Mouse (Mus musculus) left cerebral cortex, adult 2 months (tissue): ENCODE measurements at regions not wholly inside any gene's neighbourhood (a gene's known extent, or its start where the extent isn't known, plus 50 kb on each side); places are given as distances from the start of the nearest gene placed in this dataset.

Experiments used
- DNase-seq, 2 experiments: peaks; one replicate each; pipeline ENCODE4 v3.0.0; 2021 to 2022; ENCODE audit warnings: low spot score in 2 of 2, mixed read lengths in 1 of 2; ENCODE audit errors: extremely low spot score in 1 of 2
- H3K27ac ChIP-seq: fragments of 200-600 bp; 2 replicates; pipeline ENCODE4 v1.8.1; 2022
- H3K4me3 ChIP-seq: fragments of 200-600 bp; 2 replicates; pipeline ENCODE4 v1.8.1; 2022
- CTCF ChIP-seq: fragments of 200-600 bp; IDR thresholded peaks from 2 replicates; pipeline ENCODE4 v1.8.1; 2022; ENCODE audit warnings: antibody characterized with exemption, mild to moderate bottlenecking, moderate library complexity
- intact Hi-C: fragments of 180-260 bp; cut with DNase I; formaldehyde crosslinking; loops from one replicate; pipeline ENCODE4 v1.15.1; 2025

DNA sequence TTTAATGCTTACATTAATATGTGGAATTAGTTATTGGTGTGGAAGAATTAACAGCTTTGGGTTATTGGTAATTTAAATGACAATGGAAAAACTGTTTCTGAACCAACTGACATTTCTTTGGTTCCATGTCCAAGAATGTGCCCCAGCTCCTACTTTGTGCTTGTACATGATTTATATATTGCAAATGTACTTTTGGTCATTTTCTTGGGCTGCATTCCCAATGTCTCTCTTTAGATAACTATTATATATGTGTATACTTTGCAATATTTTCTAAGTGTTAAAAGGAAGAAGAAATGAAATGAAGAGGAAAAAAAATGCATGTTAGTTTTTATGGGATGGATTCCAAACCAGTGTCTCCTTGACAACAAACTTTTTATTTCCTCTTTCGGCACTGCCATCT, 297.4 kb downstream of the Kcnj2 start:
- DNase-seq = no peak
- H3K4me3 ChIP-seq = no peak overlapping the region
- H3K27ac ChIP-seq = no peak overlapping the region
- TF ChIP-seq CTCF = no peak
- intact Hi-C loops = no loop called here

DNA sequence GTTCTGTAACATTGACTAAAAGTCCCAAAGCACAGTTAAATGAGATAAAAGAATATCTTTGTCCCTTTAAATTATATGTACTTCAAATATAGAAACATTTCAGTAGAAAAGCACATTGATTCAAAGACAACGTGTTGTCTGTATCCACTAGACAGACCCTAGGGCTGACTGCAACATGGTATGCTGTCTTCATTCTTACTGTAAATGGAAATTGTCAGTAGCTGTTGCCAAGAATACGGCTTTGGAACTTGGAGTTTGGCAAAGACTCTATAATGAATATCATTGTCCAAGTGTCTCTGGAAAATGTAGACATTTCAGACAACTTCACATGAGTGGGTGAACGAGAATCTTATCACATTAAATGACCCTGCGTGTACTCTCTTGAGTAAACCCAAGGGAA, 311.2 kb downstream of the Kcnj2 start:
- intact Hi-C loops = no loop called here
- Histone ChIP-seq H3K27ac (no peak overlapping the region), H3K4me3 (no peak overlapping the region)
- no peak for TF ChIP-seq CTCF
- no peak for DNase-seq

DNA sequence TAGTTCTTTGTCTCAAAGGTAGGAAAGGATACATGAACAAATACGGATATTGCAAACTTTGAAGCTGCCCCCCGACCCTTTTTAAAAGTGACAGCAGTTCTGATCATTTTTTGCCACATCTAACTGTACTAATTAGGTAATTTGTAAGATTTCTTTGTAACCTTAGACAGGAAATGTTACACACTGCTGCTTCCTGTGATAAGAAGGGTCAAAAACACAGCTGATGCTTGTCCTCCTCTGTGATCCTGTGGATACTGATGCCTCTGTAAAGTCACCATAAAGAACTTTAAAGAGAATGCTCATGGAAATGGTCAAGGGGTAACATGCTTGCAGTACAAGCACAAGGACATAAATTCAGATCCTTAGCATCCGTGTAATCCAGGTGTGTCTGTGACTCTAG, 313.9 kb downstream of the Kcnj2 start:
- Histone ChIP-seq H3K4me3 (no peak overlapping the region), H3K27ac (no peak overlapping the region)
- no peak for TF ChIP-seq CTCF
- intact Hi-C loops = no loop called here
- DNase-seq = no peak

DNA sequence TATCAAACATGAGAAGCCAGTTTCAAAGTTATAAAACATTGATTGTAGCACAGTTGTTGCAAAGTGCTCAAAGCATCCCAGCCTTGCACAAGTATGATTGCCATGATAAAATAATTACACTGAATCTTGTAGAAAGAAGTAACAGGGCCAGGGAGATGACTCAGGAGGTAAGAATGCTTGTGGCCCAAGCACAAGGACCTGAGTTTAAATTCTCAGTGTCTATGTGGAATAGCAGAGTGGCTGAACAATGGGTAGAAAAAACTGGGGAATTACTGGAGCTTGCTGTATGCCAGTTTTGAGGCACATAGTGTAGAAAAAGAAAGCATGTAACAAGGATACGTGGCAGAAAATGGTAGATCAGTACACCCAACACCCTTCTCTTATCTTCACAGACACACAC, 332.7 kb downstream of the Kcnj2 start:
- intact Hi-C loops = no loop called here

DNA sequence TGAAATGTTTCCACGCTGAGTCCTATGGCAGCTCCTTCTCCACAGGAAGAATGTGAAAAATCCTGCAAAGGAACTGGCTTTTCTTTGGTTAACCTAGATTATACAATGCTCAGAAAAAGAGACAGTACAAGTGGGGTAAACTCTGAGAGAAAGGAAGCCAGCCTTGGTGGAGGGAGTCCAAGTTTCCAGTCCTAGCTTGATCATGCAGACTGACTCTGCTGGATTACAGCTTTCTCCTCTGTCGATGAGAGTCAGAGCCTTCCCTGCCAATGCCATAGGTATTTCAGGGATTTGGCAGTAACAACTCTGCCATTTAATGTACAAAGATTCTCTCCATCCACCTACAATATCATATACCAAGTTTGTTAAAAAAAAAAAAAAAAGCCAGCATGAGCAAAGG, 343.3 kb downstream of the Kcnj2 start:
- intact Hi-C loops = no loop called here
- Histone ChIP-seq H3K27ac (no peak overlapping the region), H3K4me3 (no peak overlapping the region)
- DNase-seq = no peak
- no peak for TF ChIP-seq CTCF

More for the DNA sequence above, 332.7 kb downstream of the Kcnj2 start:
- no peak for DNase-seq
- H3K4me3 ChIP-seq = no peak overlapping the region
- TF ChIP-seq CTCF = no peak
- no peak overlapping the region for H3K27ac ChIP-seq

DNA sequence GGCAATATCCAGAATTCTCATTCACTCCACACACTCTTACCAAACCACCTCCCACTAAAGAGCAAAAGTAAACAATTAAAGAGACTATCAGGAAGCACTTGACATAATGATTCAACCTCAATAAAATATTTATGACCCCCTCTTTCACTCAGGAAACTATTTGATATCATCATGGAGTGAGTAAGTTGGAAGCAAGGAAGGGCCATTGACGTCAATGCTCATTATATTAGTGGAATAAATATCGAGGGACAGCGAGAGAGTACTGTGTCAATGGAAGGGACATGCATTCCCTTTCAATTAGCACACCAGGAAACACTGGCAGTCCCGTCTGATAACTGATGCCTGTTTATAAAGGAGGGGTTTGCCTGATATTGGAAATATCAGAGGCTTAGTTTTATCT, 358.9 kb downstream of the Kcnj2 start:
- intact Hi-C loops = no loop called here
- no peak overlapping the region for H3K4me3 ChIP-seq
- no peak overlapping the region for H3K27ac ChIP-seq
- no peak for TF ChIP-seq CTCF
- DNase-seq = no peak

DNA sequence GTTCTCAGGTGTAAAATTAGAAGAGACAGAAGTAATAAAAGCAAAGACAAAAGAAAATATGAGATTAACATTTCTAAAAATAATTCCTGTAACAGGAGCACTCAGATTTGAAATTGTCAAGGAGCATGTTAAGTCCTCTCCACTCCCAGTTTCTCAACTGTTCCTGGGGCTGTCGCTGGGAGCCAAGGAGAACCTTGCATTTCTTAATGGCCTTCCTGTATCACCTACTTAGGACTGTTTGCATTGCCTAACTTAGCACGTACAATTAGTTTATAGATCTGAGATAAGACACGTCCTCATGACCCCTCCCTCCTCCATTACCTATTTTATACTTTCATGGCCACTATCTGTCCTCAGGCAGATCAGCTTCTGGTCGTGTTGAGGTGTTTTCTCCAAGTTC, 360.8 kb downstream of the Kcnj2 start:
- Histone ChIP-seq H3K4me3 (no peak overlapping the region), H3K27ac (no peak overlapping the region)
- no peak for TF ChIP-seq CTCF
- DNase-seq = no peak
- intact Hi-C loops = no loop called here

DNA sequence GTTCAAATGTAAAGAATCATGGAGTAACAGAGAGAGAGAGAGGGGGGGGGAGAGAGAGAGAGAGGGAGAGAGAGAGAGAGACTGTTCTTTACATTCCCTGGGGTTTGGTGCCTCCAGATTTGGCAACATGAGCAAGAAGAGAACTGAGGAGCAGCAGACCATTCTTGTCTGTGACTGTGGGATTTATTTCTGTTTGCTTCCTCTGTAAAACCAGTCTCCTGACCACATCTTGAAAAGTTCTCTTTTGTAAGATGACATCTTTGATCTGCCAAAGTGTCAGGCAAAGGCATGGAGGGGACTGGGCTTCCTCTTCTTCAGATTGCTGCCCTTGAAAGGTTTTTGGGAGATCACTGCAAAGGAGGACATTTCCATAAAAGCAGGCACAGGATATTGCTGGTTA, 376.3 kb downstream of the Kcnj2 start:
- no peak for TF ChIP-seq CTCF
- no peak overlapping the region for H3K4me3 ChIP-seq
- intact Hi-C loops = no loop called here

DNA sequence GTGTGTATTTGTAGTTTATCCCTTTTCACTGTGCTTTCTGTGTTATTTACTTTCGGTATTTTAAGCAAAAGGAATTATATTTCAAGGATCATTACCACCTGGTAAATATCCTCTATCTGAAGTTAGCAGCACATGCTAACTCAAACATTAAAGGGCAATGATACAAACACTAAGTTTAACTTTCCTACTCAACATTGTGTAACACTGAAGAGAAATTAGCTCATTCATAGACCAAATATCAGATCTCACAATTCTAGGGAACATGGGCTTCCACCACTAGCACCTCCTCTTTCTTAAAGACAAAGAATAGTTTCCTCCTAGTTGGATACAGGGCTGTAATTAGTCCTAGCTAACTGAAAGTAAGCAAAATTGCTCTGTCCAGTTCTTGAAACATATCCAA, 377.4 kb downstream of the Kcnj2 start:
- no peak for TF ChIP-seq CTCF
- no peak overlapping the region for H3K27ac ChIP-seq
- no peak for DNase-seq
- no peak overlapping the region for H3K4me3 ChIP-seq
- intact Hi-C loops = no loop called here

More for the DNA sequence above, 376.3 kb downstream of the Kcnj2 start:
- no peak overlapping the region for H3K27ac ChIP-seq
- DNase-seq = no peak

DNA sequence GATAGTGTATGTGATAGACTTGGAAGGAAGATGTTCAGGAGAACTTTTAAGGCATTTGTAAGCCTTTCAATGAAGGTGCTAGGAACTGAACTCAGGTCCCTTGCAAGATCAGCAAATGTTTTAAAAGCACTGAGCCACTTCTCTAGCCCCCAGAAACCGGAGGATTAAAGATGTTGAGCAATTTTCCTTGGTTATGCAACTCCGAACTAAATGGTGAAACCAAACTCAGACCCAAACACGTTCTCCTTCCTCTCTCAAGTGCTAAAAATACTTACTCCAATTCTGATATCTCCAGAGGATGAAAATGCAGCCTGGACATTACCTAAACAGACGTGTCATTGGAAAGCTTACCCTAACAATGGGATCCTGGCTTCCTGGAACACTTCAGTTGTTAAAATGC, 378.8 kb downstream of the Kcnj2 start:
- Histone ChIP-seq H3K27ac (no peak overlapping the region), H3K4me3 (no peak overlapping the region)
- no peak for TF ChIP-seq CTCF
- no peak for DNase-seq
- intact Hi-C loops = loop anchor here (1.0 to 5.0 kb wide), 3 partner anchors 377 to 907 kb away; partner anchors contain the start of gene Kcnj2

DNA sequence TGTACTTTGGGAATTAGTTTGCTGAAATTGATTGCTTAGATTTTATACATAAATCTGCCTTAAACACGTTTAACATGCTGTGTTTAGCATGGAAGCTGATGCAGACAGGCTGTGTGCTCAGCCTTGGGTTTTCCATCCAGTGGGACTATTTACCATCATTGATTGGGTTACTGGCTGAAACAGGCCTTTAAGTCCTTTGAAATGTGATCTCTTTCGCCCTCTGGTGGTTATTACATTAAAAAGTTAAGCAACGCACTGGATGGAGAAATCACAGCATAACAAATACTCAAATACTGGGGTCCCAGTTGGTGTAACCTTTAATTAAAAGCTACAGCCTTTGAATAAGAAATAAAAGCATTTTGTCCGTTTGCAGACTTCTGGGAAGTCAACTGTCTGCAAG, 379.8 kb downstream of the Kcnj2 start:
- Histone ChIP-seq H3K4me3 (no peak overlapping the region), H3K27ac (no peak overlapping the region)
- DNase-seq = no peak
- intact Hi-C loops = loop anchor here (1.0 to 5.0 kb wide), 3 partner anchors 378 to 908 kb away; partner anchors contain the start of gene Kcnj2
- peak; percentile 63 for TF ChIP-seq CTCF

DNA sequence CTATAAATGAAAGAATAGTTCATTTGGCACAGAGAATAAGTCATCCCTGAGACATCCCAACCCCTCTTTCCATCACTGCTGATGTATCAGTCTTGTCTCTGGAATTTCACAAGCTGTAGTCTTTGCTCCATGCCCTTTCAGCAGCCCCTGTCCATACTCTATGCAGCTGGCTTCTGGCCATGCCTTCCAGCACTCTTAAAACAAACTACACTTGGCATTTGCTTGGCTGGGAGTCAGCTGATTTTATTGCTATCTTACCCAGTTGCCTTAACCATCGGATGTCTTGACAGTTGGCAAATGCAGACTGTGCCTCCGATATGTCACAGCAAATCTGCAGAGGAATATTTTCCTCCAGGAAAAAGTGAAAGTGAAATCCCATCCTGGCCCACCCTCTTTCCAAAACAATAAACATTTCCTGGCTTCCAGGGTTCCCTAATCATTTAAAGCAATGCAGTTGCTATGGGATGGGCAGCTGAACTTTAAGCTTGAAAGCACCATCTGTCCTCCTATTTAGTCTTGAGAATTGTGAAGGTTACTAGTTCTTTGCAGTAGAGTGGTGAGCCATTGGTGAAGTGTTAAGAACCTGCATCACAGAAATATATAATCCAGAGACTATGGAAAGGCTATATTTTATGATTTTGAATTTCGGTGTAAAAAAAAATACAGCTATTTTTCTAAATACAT, 385.0 kb downstream of the Kcnj2 start:
- Histone ChIP-seq H3K4me3 (no peak overlapping the region), H3K27ac (no peak overlapping the region)
- TF ChIP-seq CTCF = no peak
- intact Hi-C loops = no loop called here
- DNase-seq = no peak

DNA sequence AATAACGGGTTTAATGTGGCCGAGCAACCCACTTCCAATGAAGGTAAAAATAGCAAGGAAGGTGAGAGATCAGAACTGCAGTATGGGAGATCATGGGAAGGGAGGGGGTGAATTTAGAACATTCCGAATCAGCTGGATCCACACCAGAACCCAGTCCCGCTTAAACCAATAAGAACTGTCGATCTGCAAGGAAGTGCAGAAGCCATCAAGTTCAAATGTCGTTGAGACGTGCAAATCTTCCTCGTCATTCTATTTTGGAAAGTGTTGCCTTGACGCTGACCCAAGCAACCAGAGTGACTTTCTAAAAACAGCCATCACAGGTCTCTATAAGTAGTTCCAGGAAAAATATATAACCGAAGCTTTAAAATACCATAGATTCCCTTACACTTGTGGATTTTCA, 394.1 kb downstream of the Kcnj2 start:
- no peak for TF ChIP-seq CTCF
- Histone ChIP-seq H3K4me3 (no peak overlapping the region), H3K27ac (no peak overlapping the region)
- intact Hi-C loops = no loop called here
- no peak for DNase-seq
